Mouse (Mus musculus): Measurements from ENCODE around the gene Foxj1.

DNA sequence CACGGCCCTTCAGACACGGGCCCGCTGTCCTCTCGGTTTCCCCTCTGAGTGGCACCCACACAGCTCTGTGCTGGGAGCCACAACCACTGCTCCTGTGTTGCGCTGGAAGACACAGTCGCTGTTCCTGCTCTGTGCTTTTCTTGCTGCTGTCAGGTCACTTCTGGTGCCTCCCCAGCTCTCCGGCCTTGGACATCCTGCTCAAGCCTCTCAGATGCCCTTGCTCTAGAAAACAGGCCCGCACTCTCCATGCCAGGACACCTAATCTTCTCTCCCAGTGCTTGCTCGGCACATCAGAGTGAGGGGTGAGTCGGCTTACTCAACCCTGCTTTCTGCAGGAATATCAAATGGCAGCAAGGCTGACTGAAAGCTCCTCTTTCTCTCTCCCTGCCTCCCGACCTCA lies 49.0 kb upstream of the Foxj1 start:
- TF ChIP-seq POLR2A (IDR thresholded peaks at IDR 0.05; ENCODE audit: insufficient read depth, low read depth, low read length) (no peak), CTCF (IDR thresholded peaks at IDR 0.05; ENCODE audit: insufficient read depth, low read depth, low read length) (no peak)
